Mouse (Mus musculus) hematopoietic stem cell, adult 5-6 weeks (primary cell): ENCODE results near the gene Rps6kc1. TPM values are rescaled to one million over a fixed set of nuclear protein-coding genes. Genes with fewer than 3 reads are reported as not detected.

ENCODE experiments used
- ATAC-seq, 2 experiments: fragments of 125-278 bp in 1 of 2; replicated peaks in 1 of 2; 2 replicates each; pipeline ENCODE4 v1.8.0; 2016 to 2017; ENCODE audit warnings: inconsistent platforms in 2 of 2, mild to moderate bottlenecking in 2 of 2, moderate number of reproducible peaks in 2 of 2, low read depth in 1 of 2, moderate TSS enrichment in 1 of 2; ENCODE audit not compliant: low FRiP score in 2 of 2, poor library complexity in 2 of 2, severe bottlenecking in 2 of 2, insufficient read depth in 1 of 2, low TSS enrichment in 1 of 2
- total RNA-seq: library from RNA; stranded (forward); fragments of 172-1452, 232-1000 nt; gene quantifications from 2 replicates; pipeline ENCODE4 v1.2.3, GENCODE M21; 2017

The Rps6kc1 gene
- total RNA-seq, 1 experiment from 2014 or later: 14.1 TPM

DNA sequence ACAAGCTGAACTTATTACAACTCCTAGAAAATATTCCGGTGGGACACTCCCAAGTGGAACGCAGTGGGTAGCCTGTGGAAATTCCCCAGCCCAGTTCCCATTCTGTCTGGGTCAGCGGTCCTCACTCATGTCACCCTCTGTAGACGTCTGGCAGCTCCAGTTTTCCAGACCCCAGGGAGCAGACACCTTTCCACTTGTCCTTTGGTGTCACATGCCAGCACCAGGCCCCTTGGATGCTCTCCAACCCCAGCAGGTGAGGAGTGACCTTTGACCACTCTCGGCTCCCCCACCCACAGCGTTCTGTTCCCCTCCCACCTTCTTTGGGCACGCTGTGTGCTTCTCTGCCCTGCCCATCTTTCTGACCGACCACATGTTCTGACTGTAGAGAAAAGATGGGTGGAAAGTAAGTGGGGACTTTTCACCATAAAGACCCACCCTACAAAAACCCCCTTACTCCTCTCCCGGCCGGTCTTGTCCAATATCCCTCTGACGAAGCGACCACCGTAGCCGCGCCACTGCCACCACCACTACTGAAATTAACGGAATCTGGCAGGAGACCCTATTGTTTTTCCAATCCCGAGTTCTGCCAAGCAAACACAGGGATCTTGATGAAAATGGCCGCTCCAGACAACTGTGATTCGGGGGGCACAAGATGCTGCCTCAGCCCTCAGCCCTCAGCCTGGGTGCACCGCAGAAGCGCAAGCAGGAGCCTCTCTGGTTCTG is 246.6 kb downstream of the Rps6kc1 start:
- no peak for ATAC-seq

- no peak for ATAC-seq
Observed at GRCm38 (mm10) chr1:190663996-190664395, 247.6 kb downstream of the Rps6kc1 start.

GRCm38 (mm10) chr1:190662736-190663135 is 248.8 kb downstream of the Rps6kc1 start:
- no peak for ATAC-seq

DNA sequence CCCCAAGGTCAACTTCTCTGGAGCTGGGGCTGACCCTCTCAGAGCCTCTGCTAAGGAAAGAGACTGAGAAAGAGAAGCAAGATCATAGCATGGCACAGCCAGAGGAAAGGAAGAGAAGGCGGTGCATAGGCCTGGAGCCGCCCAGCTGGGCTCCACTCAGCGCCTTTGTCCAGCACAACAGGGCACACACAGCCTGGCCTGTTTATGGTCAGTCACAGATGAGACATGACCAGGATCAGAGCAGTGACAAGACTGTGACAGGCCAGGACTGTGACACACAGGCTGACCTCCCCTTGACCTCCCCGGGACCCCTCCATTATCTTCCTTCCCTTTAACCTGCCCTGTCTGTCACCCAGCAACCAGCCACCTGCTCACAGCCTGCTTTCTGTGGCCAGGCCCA is 249.8 kb downstream of the Rps6kc1 start:
- ATAC-seq: no peak

GRCm38 (mm10) chr1:190661249-190661648 is 250.3 kb downstream of the Rps6kc1 start:
- no peak for ATAC-seq

- ATAC-seq: no peak
Observed at GRCm38 (mm10) chr1:190659722-190660502, 251.7 kb downstream of the Rps6kc1 start.

- ATAC-seq: no peak
Observed at GRCm38 (mm10) chr1:190658266-190658665, 253.3 kb downstream of the Rps6kc1 start.

GRCm38 (mm10) chr1:190656089-190656488 is 255.5 kb downstream of the Rps6kc1 start:
- no peak for ATAC-seq

DNA sequence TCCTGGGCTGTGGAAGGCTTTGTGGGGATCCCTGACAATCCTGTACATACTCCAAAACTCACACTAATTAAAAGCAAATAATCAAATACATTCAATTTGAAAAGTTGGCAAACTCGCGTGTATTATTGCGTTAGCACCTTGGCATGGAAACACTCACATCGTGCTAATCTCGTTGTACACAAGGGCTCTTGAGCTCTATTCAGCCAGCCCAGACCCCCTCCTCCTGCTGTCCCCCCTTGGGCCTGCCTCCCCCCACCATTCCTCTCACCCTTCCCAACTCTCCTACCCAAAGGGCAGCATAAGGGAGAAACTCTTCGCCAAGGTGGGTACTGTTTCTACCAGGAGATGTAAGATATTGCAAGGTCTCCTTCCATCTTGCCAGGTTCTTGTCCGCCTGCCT is 255.9 kb downstream of the Rps6kc1 start:
- no peak for ATAC-seq

- ATAC-seq: no peak
Observed at GRCm38 (mm10) chr1:190655081-190655480, 256.5 kb downstream of the Rps6kc1 start.

DNA sequence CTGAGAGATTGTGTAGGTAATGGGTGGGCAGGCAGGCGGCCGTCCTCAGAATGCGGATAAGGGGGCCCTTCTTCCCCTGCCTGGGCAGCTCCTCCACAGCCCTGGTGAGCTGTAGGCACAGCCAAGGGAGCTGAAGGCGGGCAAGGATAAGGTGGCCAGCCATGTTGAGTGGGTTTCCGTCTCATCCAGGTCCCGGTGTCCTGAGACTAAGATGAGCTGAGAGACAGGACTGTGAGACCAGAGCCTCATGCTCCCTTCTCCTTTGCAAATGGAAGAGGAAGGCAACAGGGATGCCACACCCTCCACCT is 256.9 kb downstream of the Rps6kc1 start:
- ATAC-seq: no peak

- ATAC-seq: no peak
Observed at GRCm38 (mm10) chr1:190653989-190654693, 257.4 kb downstream of the Rps6kc1 start.

DNA sequence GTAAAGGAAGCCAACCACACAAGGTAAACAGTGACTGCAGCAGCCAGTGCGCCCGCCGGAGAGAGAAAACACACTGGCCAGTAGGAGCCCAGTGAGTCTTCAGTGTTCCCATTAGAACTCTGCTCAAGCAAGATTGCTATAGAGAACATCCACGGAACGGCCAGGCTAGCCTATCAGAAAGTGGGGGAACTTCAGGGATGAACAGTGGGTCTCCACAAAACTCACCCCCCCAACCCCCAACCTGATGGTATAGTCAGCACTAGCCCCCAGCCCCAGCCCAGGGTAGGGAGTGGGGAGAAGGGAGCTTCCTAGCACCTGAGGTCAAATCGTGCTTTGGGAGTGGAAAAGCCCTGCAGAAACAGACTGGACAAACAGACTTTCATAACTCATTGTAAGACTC is 258.5 kb downstream of the Rps6kc1 start:
- no peak for ATAC-seq

Other genes with a start within 250 kb of the Rps6kc1 start
- 34.4 and 60.8 TPM in 2 replicates for gene Angel2, start 13.3 kb upstream of the Rps6kc1 start, total RNA-seq
- gene Vash2, start 67.5 kb upstream of the Rps6kc1 start, total RNA-seq: 0.81 TPM in 1 of 2 replicates, not detected in the other
- gene Flvcr1, start 114.4 kb upstream of the Rps6kc1 start, total RNA-seq: 23.1 and 26.9 TPM in 2 replicates
- not detected in 2 replicates for gene Spata45, start 124.9 kb upstream of the Rps6kc1 start, total RNA-seq
- gene Tatdn3, start 151.2 kb upstream of the Rps6kc1 start, total RNA-seq: 12.4 and 19.8 TPM in 2 replicates
- 8.1 and 16.5 TPM in 2 replicates for gene Nsl1, start 151.2 kb upstream of the Rps6kc1 start, total RNA-seq
- gene Batf3, start 186.1 kb upstream of the Rps6kc1 start, total RNA-seq: 1.1 TPM in 1 of 2 replicates, not detected in the other